Mouse (Mus musculus) thymus, postnatal 14 days (tissue): Measurements from ENCODE around the gene Gadd45g.
A peak's percentile ranks its signal among the peaks of the same experiment; 100 is the strongest.

Source experiments
- DNase-seq: peaks from one replicate; pipeline ENCODE4 v3.0.0; 2021

The Gadd45g gene

GRCm38 (mm10) chr13:51846301-51846867 lies at the start of gene Gadd45g:
Gene Gadd45g (plus strand): TSS chr13:51846678.
- peak; percentile 96 for DNase-seq

- DNase-seq, result peak; percentile 45
These were observed 48.4 kb upstream of the Gadd45g start for GRCm38 (mm10) chr13:51797899-51798746.

- peak; percentile 55 for DNase-seq
These were observed 46.5 kb upstream of the Gadd45g start for GRCm38 (mm10) chr13:51799735-51800522.

GRCm38 (mm10) chr13:51800921-51801320 lies 45.6 kb upstream of the Gadd45g start:
- peak; percentile 93 for DNase-seq

- DNase-seq, result no peak
These were observed 40.8 kb upstream of the Gadd45g start for GRCm38 (mm10) chr13:51805634-51806033.

GRCm38 (mm10) chr13:51806220-51806619 lies 40.3 kb upstream of the Gadd45g start:
- no peak for DNase-seq

GRCm38 (mm10) chr13:51808141-51808540 lies 38.3 kb upstream of the Gadd45g start:
- DNase-seq, result no peak

GRCm38 (mm10) chr13:51813621-51814615 lies 32.6 kb upstream of the Gadd45g start:
- peak; percentile 84 for DNase-seq

GRCm38 (mm10) chr13:51814646-51815045 lies 31.8 kb upstream of the Gadd45g start:
- no peak for DNase-seq

- peak; percentile 88 for DNase-seq
These were observed 30.5 kb upstream of the Gadd45g start for GRCm38 (mm10) chr13:51815865-51816504.

- no peak for DNase-seq
These were observed 29.9 kb upstream of the Gadd45g start for GRCm38 (mm10) chr13:51816559-51817041.

- no peak for DNase-seq
These were observed 28.1 kb upstream of the Gadd45g start for GRCm38 (mm10) chr13:51818170-51818943.

- no peak for DNase-seq
These were observed 27.5 kb upstream of the Gadd45g start for GRCm38 (mm10) chr13:51818944-51819326.

GRCm38 (mm10) chr13:51819351-51819750 lies 27.1 kb upstream of the Gadd45g start:
- no peak for DNase-seq

- no peak for DNase-seq
These were observed 24.5 kb upstream of the Gadd45g start for GRCm38 (mm10) chr13:51821988-51822387.

- no peak for DNase-seq
These were observed 22.5 kb upstream of the Gadd45g start for GRCm38 (mm10) chr13:51823822-51824495.

- peak; percentile 56 for DNase-seq
These were observed 15.6 kb upstream of the Gadd45g start for GRCm38 (mm10) chr13:51830744-51831450.

- no peak for DNase-seq
These were observed 14.0 kb upstream of the Gadd45g start for GRCm38 (mm10) chr13:51832491-51832890.

GRCm38 (mm10) chr13:51833611-51834010 lies 12.9 kb upstream of the Gadd45g start:
- no peak for DNase-seq
